Mouse (Mus musculus): ENCODE measurements around the gene Anks4b. TPM values are rescaled to one million over a fixed set of nuclear protein-coding genes. Genes with fewer than 3 reads are reported as not detected.

The Anks4b gene
- polyA plus RNA-seq, 1 experiment = not detected

GRCm38 (mm10) chr7:120182891-120183290 is 9.2 kb downstream of the Anks4b start:
- Histone ChIP-seq H3K4me1 (ENCODE audit: control insufficient read depth, insufficient read depth, low read length) (no peaks in the 10 kb centered on the region), H3K4me3 (ENCODE audit: insufficient read depth, low read length) (no peak overlapping the region), H3K27ac (ENCODE audit: insufficient read depth, low read depth, low read length) (no peak overlapping the region)
- TF ChIP-seq POLR2A (IDR thresholded peaks at IDR 0.05; ENCODE audit: borderline replicate concordance, low read depth, low read length) (no peak), CTCF (IDR thresholded peaks at IDR 0.05; ENCODE audit: low read depth, low read length) (no peak)

- H3K4me1 ChIP-seq (ENCODE audit: control insufficient read depth, insufficient read depth, low read length) = no peaks in the 10 kb centered on the region
- H3K27ac ChIP-seq (ENCODE audit: insufficient read depth, low read depth, low read length) = no peak overlapping the region
- TF ChIP-seq POLR2A (IDR thresholded peaks at IDR 0.05; ENCODE audit: borderline replicate concordance, low read depth, low read length) (no peak), CTCF (IDR thresholded peaks at IDR 0.05; ENCODE audit: low read depth, low read length) (no peak)
- no peak overlapping the region for H3K4me3 ChIP-seq (ENCODE audit: insufficient read depth, low read length)
These were observed 15.3 kb downstream of the Anks4b start for GRCm38 (mm10) chr7:120188946-120189345.

GRCm38 (mm10) chr7:120189369-120190149 is 15.9 kb downstream of the Anks4b start:
- Histone ChIP-seq H3K4me3 (ENCODE audit: insufficient read depth, low read length) (no peak overlapping the region), H3K4me1 (ENCODE audit: control insufficient read depth, insufficient read depth, low read length) (no peaks in the 10 kb centered on the region), H3K27ac (ENCODE audit: insufficient read depth, low read depth, low read length) (no peak overlapping the region)
- no peak for TF ChIP-seq POLR2A (IDR thresholded peaks at IDR 0.05; ENCODE audit: borderline replicate concordance, low read depth, low read length)
- TF ChIP-seq CTCF (IDR thresholded peaks at IDR 0.05; ENCODE audit: low read depth, low read length) = no peak

GRCm38 (mm10) chr7:120190150-120190665 is 16.6 kb downstream of the Anks4b start:
- TF ChIP-seq CTCF (IDR thresholded peaks at IDR 0.05; ENCODE audit: low read depth, low read length) (no peak), POLR2A (IDR thresholded peaks at IDR 0.05; ENCODE audit: borderline replicate concordance, low read depth, low read length) (no peak)
- Histone ChIP-seq H3K4me1 (ENCODE audit: control insufficient read depth, insufficient read depth, low read length) (no peaks in the 10 kb centered on the region), H3K4me3 (ENCODE audit: insufficient read depth, low read length) (no peak overlapping the region), H3K27ac (ENCODE audit: insufficient read depth, low read depth, low read length) (no peak overlapping the region)

- Histone ChIP-seq H3K27ac (ENCODE audit: insufficient read depth, low read depth, low read length) (no peak overlapping the region), H3K4me1 (ENCODE audit: control insufficient read depth, insufficient read depth, low read length) (no peaks in the 10 kb centered on the region)
- TF ChIP-seq POLR2A (IDR thresholded peaks at IDR 0.05; ENCODE audit: borderline replicate concordance, low read depth, low read length) = no peak
- TF ChIP-seq CTCF (IDR thresholded peaks at IDR 0.05; ENCODE audit: low read depth, low read length) = no peak
These were observed 18.5 kb downstream of the Anks4b start for GRCm38 (mm10) chr7:120192207-120192606.

GRCm38 (mm10) chr7:120192816-120193215 is 19.2 kb downstream of the Anks4b start:
- no peak for TF ChIP-seq CTCF (IDR thresholded peaks at IDR 0.05; ENCODE audit: low read depth, low read length)
- no peak for TF ChIP-seq POLR2A (IDR thresholded peaks at IDR 0.05; ENCODE audit: borderline replicate concordance, low read depth, low read length)
- Histone ChIP-seq H3K27ac (ENCODE audit: insufficient read depth, low read depth, low read length) (no peak overlapping the region), H3K4me1 (ENCODE audit: control insufficient read depth, insufficient read depth, low read length) (no peaks in the 10 kb centered on the region), H3K4me3 (ENCODE audit: insufficient read depth, low read length) (no peak overlapping the region)

More at GRCm38 (mm10) chr7:120192207-120192606, 18.5 kb downstream of the Anks4b start:
- no peak overlapping the region for H3K4me3 ChIP-seq (ENCODE audit: insufficient read depth, low read length)

GRCm38 (mm10) chr7:120195207-120195606 is 21.5 kb downstream of the Anks4b start:
- no peak overlapping the region for H3K4me3 ChIP-seq (ENCODE audit: insufficient read depth, low read length)
- no peak for TF ChIP-seq POLR2A (IDR thresholded peaks at IDR 0.05; ENCODE audit: borderline replicate concordance, low read depth, low read length)
- no peak for TF ChIP-seq CTCF (IDR thresholded peaks at IDR 0.05; ENCODE audit: low read depth, low read length)
- no peaks in the 10 kb centered on the region for H3K4me1 ChIP-seq (ENCODE audit: control insufficient read depth, insufficient read depth, low read length)
- no peak overlapping the region for H3K27ac ChIP-seq (ENCODE audit: insufficient read depth, low read depth, low read length)

GRCm38 (mm10) chr7:120201231-120201744 is 27.6 kb downstream of the Anks4b start:
- Histone ChIP-seq H3K4me1 (ENCODE audit: control insufficient read depth, insufficient read depth, low read length) (peaks cover 12% of the 10 kb centered on the region), H3K4me3 (ENCODE audit: insufficient read depth, low read length) (peak overlapping the region; percentile 25), H3K27ac (ENCODE audit: insufficient read depth, low read depth, low read length) (no peak overlapping the region)
- TF ChIP-seq POLR2A (IDR thresholded peaks at IDR 0.05; ENCODE audit: borderline replicate concordance, low read depth, low read length) (no peak), CTCF (IDR thresholded peaks at IDR 0.05; ENCODE audit: low read depth, low read length) (no peak)

GRCm38 (mm10) chr7:120201771-120202170 is 28.1 kb downstream of the Anks4b start, which contains the start of gene Crym:
Crym (minus strand) TSS chr7:120202111.
- H3K4me3 ChIP-seq (ENCODE audit: insufficient read depth, low read length) = peak within 1 kb of the TSS; percentile 25
- TF ChIP-seq CTCF (IDR thresholded peaks at IDR 0.05; ENCODE audit: low read depth, low read length) = no peak
- no peak for TF ChIP-seq POLR2A (IDR thresholded peaks at IDR 0.05; ENCODE audit: borderline replicate concordance, low read depth, low read length)
- no peak within 1 kb of the TSS for H3K27ac ChIP-seq (ENCODE audit: insufficient read depth, low read depth, low read length)
- peaks cover 14% of the 10 kb centered on the region for H3K4me1 ChIP-seq (ENCODE audit: control insufficient read depth, insufficient read depth, low read length)

- H3K4me1 ChIP-seq (ENCODE audit: control insufficient read depth, insufficient read depth, low read length) = peaks cover 14% of the 10 kb centered on the region
- H3K4me3 ChIP-seq (ENCODE audit: insufficient read depth, low read length) = no peak within 1 kb of the TSS
- TF ChIP-seq POLR2A (IDR thresholded peaks at IDR 0.05; ENCODE audit: borderline replicate concordance, low read depth, low read length) (no peak), CTCF (IDR thresholded peaks at IDR 0.05; ENCODE audit: low read depth, low read length) (peak; percentile 54)
- H3K27ac ChIP-seq (ENCODE audit: insufficient read depth, low read depth, low read length) = no peak within 1 kb of the TSS
These were observed 30.1 kb downstream of the Anks4b start, which contains the start of gene Abca14 for GRCm38 (mm10) chr7:120203789-120204188. Abca14 (plus strand) TSS chr7:120203961.
